Mouse (Mus musculus): ENCODE data around the gene Ccdc71. TPM values are rescaled to one million over a fixed set of nuclear protein-coding genes. Genes with fewer than 3 reads are reported as not detected.

Ccdc71 gene
- polyA plus RNA-seq, 1 experiment from 2014 or later, result 54.1 TPM

- H3K27ac ChIP-seq, result no peak overlapping the region
- no peak for DNase-seq (ENCODE audit: extremely low spot score, low spot score)
- peaks cover 21% of the 10 kb centered on the region for H3K4me1 ChIP-seq
- peak overlapping the region; percentile 99; the same call in 1 of the 2 replicates for H3K4me3 ChIP-seq
- WGBS, result 95% methylated on average over 10 of the region's 10 CpGs
- no peaks in the 10 kb centered on the region; the same call in 1 of the 2 replicates for H3K27me3 ChIP-seq (ENCODE audit: poor library complexity, severe bottlenecking)
- H3K9me3 ChIP-seq, result no peaks in the 10 kb centered on the region
- H3K36me3 ChIP-seq (replicated peaks), result peaks cover 51% of the 10 kb centered on the region
Measured at GRCm38 (mm10) chr9:108462192-108462591, 1.9 kb downstream of the Ccdc71 start.

- H3K4me3 ChIP-seq, result no peak overlapping the region
- peaks cover 21% of the 10 kb centered on the region for H3K4me1 ChIP-seq
- H3K27ac ChIP-seq, result no peak overlapping the region
- WGBS, result 95% methylated on average over 9 of the region's 9 CpGs
- H3K9me3 ChIP-seq, result no peaks in the 10 kb centered on the region
- H3K36me3 ChIP-seq (replicated peaks), result peaks cover 58% of the 10 kb centered on the region
- DNase-seq (ENCODE audit: extremely low spot score, low spot score), result no peak
- H3K27me3 ChIP-seq (ENCODE audit: poor library complexity, severe bottlenecking), result no peaks in the 10 kb centered on the region
Measured at GRCm38 (mm10) chr9:108463713-108464112, 3.4 kb downstream of the Ccdc71 start.

DNA sequence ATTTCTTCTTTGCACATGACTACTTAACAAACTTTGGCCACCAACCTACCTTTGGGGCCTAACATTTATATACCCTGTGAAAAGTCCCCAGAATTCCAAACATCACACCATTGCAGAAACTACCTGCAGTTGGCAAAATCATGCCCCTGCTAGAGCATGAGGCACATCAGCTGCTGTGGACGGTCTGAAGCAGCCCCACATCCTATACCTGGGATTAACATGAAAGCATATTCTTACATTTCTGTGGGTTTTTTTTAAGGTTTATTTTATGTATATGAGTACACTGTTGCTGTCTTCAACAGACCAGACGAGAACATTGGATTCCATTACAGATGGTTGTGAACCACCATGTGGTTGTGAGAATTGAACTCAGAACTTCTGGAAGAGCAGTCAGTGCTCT is 5.9 kb downstream of the Ccdc71 start:
- Histone ChIP-seq H3K9me3 (no peaks in the 10 kb centered on the region), H3K27me3 (ENCODE audit: poor library complexity, severe bottlenecking) (no peaks in the 10 kb centered on the region), H3K4me3 (no peak overlapping the region), H3K27ac (no peak overlapping the region), H3K4me1 (peaks cover 10% of the 10 kb centered on the region), H3K36me3 (replicated peaks) (peaks cover 58% of the 10 kb centered on the region)
- DNase-seq (ENCODE audit: extremely low spot score, low spot score), result no peak
- 87% methylated on average over 2 of the region's 2 CpGs for WGBS

GRCm38 (mm10) chr9:108469430-108469829 is 9.1 kb downstream of the Ccdc71 start:
- H3K36me3 ChIP-seq (replicated peaks), result peaks cover 35% of the 10 kb centered on the region
- 85% methylated on average over 5 of the region's 5 CpGs for WGBS
- no peaks in the 10 kb centered on the region for H3K4me1 ChIP-seq
- no peak overlapping the region for H3K27ac ChIP-seq
- no peaks in the 10 kb centered on the region for H3K27me3 ChIP-seq (ENCODE audit: poor library complexity, severe bottlenecking)
- no peaks in the 10 kb centered on the region for H3K9me3 ChIP-seq
- no peak overlapping the region for H3K4me3 ChIP-seq
- DNase-seq (ENCODE audit: extremely low spot score, low spot score), result no peak

GRCm38 (mm10) chr9:108469845-108470244 is 9.5 kb downstream of the Ccdc71 start:
- no peaks in the 10 kb centered on the region for H3K9me3 ChIP-seq

GRCm38 (mm10) chr9:108474528-108474927 is 14.2 kb downstream of the Ccdc71 start:
- Histone ChIP-seq H3K27ac (no peak overlapping the region), H3K9me3 (no peaks in the 10 kb centered on the region), H3K4me3 (no peak overlapping the region), H3K4me1 (peaks cover 18% of the 10 kb centered on the region), H3K27me3 (ENCODE audit: poor library complexity, severe bottlenecking) (no peaks in the 10 kb centered on the region), H3K36me3 (replicated peaks) (no peaks in the 10 kb centered on the region)
- 73% methylated on average over 1 of the region's 1 CpGs for WGBS
- DNase-seq (ENCODE audit: extremely low spot score, low spot score), result no peak

More at GRCm38 (mm10) chr9:108469845-108470244, 9.5 kb downstream of the Ccdc71 start:
- no peaks in the 10 kb centered on the region for H3K4me1 ChIP-seq
- no peak overlapping the region for H3K4me3 ChIP-seq
- H3K27ac ChIP-seq, result no peak overlapping the region
- peaks cover 31% of the 10 kb centered on the region for H3K36me3 ChIP-seq (replicated peaks)
- H3K27me3 ChIP-seq (ENCODE audit: poor library complexity, severe bottlenecking), result no peaks in the 10 kb centered on the region
- no peak for DNase-seq (ENCODE audit: extremely low spot score, low spot score)
- WGBS, result 82% methylated on average over 4 of the region's 4 CpGs

GRCm38 (mm10) chr9:108478638-108479156 is 18.4 kb downstream of the Ccdc71 start:
- no peaks in the 10 kb centered on the region for H3K9me3 ChIP-seq
- H3K27ac ChIP-seq, result peak overlapping the region; percentile 91
- DNase-seq (ENCODE audit: extremely low spot score, low spot score), result peak; percentile 84
- WGBS, result under 1% methylated on average over 20 of the region's 20 CpGs
- peaks cover 37% of the 10 kb centered on the region for H3K4me1 ChIP-seq
- H3K36me3 ChIP-seq (replicated peaks), result peaks cover 28% of the 10 kb centered on the region
- no peaks in the 10 kb centered on the region for H3K27me3 ChIP-seq (ENCODE audit: poor library complexity, severe bottlenecking)
- H3K4me3 ChIP-seq, result peak overlapping the region; percentile 64

GRCm38 (mm10) chr9:108479241-108479640 is 18.9 kb downstream of the Ccdc71 start:
- H3K36me3 ChIP-seq (replicated peaks), result peaks cover 34% of the 10 kb centered on the region
- no peaks in the 10 kb centered on the region for H3K27me3 ChIP-seq (ENCODE audit: poor library complexity, severe bottlenecking)
- DNase-seq (ENCODE audit: extremely low spot score, low spot score), result no peak
- peak overlapping the region; percentile 91 for H3K27ac ChIP-seq
- peak overlapping the region; percentile 64 for H3K4me3 ChIP-seq
- H3K9me3 ChIP-seq, result no peaks in the 10 kb centered on the region
- peaks cover 37% of the 10 kb centered on the region for H3K4me1 ChIP-seq
- WGBS, result 31% methylated on average over 11 of the region's 11 CpGs

DNA sequence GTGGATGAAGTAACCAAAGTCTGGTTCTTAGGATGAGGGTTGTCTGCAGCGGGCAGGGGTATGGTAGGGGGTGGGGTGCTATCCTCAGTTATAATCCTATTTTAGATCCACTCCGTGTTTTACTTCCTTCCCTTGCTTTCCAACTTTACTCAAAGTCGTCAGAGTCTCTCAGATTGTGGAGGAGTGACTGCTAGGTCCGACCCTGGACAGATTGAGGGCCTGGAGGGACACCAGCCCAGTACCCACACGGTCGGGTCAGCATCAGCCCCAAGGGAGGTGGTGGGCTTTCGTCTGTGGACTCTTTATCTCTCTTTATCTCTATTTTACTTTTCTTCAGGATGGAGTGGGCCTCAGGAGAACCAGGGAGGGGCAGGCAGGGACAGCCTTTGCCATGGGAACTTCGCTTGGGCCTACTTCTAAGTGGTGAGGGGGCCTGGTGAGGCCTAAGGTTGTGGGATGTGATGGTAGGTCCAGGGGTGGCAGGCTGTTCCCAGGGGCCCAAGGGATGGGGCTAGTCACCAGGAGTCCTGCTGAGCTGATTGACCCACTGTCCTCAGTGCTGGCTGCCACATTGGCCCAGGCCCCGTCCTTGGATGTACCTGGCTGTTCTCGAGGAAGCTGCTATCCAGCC is 19.5 kb downstream of the Ccdc71 start, which contains the start of gene Lamb2:
Gene Lamb2, plus strand, starts transcription at position 16 of the 631 bp plus-strand sequence.
- H3K36me3 ChIP-seq (replicated peaks), result peaks cover 39% of the 10 kb centered on the region
- H3K4me1 ChIP-seq, result peaks cover 37% of the 10 kb centered on the region
- H3K9me3 ChIP-seq, result no peaks in the 10 kb centered on the region
- peak within 1 kb of the TSS; percentile 91 for H3K27ac ChIP-seq
- DNase-seq (ENCODE audit: extremely low spot score, low spot score), result peak; percentile 44
- H3K4me3 ChIP-seq, result peak within 1 kb of the TSS; percentile 64
- WGBS, result 12% methylated on average over 10 of the region's 10 CpGs
- no peaks in the 10 kb centered on the region for H3K27me3 ChIP-seq (ENCODE audit: poor library complexity, severe bottlenecking)

DNA sequence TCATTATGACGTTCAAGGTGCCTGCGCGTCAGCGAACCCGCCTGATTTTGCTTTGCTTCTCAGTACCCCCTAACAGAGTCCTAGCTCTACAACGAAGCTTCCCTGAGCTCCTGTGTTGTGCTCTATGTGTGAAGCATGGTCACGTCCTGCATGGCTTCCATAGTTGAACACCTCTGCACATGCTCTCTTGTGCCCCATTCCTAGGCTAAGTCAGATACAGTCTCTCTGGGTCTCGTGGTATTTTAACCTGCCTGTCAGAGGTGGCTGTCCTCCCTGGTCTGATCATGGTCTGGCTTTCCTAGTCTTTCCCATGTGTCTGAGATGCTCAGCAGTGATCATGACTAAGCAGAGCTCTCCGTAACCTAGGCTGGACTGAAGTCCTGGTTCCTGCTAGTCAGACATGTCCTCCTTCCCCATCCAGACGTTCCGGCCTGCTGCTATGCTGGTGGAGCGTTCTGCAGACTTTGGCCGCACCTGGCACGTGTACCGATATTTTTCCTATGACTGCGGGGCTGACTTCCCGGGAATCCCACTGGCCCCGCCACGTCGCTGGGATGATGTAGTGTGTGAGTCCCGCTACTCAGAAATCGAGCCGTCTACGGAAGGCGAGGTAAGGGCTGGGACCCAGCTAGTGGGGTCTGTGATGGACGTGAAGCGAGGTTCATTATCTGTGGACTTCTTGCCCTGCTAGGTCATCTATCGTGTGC is 20.6 kb downstream of the Ccdc71 start:
- peaks cover 51% of the 10 kb centered on the region for H3K36me3 ChIP-seq (replicated peaks)
- peaks cover 37% of the 10 kb centered on the region for H3K4me1 ChIP-seq
- no peaks in the 10 kb centered on the region for H3K27me3 ChIP-seq (ENCODE audit: poor library complexity, severe bottlenecking)
- WGBS, result 94% methylated on average over 28 of the region's 28 CpGs
- DNase-seq (ENCODE audit: extremely low spot score, low spot score), result no peak
- no peaks in the 10 kb centered on the region for H3K9me3 ChIP-seq
- peak overlapping the region; percentile 64; the same call in 1 of the 2 replicates for H3K4me3 ChIP-seq
- H3K27ac ChIP-seq, result peak overlapping the region; percentile 91; the same call in 1 of the 2 replicates

DNA sequence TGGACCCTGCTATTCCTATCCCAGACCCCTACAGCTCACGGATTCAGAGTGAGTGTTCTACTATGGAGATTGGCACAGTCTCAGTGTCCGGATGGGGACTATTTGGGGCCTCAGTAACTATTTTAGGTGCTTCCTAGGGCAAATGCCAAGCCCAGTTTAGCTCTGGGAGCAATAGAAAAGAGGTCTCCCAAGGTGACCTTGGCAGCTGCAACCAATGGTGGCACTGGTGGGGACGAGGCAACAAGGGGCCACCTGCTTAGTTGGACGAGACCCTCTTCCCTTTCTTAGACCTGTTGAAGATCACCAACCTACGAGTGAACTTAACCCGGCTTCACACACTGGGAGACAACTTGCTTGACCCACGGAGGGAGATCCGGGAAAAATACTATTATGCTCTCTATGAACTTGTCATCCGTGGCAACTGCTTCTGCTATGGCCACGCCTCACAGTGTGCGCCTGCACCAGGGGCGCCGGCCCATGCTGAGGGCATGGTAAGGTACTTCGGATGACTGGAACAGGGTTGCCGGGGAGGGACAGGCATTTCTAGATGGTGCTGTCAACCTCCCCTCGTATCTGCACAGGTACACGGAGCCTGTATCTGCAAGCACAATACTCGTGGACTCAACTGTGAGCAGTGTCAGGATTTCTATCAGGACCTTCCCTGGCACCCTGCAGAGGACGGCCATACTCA is 21.3 kb downstream of the Ccdc71 start:
- no peak for DNase-seq (ENCODE audit: extremely low spot score, low spot score)
- Histone ChIP-seq H3K36me3 (replicated peaks) (peaks cover 58% of the 10 kb centered on the region), H3K9me3 (no peaks in the 10 kb centered on the region), H3K27me3 (ENCODE audit: poor library complexity, severe bottlenecking) (no peaks in the 10 kb centered on the region), H3K27ac (no peak overlapping the region), H3K4me1 (peaks cover 37% of the 10 kb centered on the region), H3K4me3 (no peak overlapping the region)
- 93% methylated on average over 19 of the region's 19 CpGs for WGBS

DNA sequence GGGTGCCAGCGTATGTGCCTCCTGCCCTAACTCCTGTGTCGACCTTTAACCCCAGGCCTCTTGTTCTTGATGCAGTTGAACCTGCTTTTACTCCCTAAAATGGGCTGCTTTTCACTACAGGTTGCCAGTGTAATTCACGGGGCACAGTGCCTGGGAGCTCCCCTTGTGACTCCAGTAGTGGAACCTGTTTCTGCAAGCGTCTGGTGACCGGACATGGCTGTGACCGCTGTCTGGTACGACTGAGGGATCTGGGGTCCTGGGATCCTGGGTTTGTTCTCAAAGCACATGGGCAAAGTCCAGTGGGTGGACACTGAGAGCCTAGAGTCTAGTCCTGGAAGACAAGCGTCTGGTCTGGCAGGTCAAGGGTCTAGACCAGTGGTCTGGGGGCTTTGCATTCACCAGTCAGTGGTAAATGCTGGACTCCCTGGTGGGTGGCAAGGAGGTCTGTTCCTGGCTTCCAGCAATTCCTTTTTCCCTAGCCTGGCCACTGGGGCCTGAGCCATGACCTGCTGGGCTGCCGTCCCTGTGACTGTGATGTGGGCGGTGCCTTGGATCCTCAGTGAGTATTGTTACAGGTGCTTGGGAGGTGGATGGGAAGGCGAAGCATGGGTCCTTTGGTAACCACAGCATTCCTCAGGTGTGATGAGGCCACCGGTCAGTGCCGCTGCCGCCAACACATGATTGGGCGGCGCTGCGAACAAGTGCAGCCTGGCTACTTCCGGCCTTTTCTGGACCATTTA is 22.9 kb downstream of the Ccdc71 start:
- 94% methylated on average over 18 of the region's 18 CpGs for WGBS
- DNase-seq (ENCODE audit: extremely low spot score, low spot score), result no peak
- H3K4me3 ChIP-seq, result no peak overlapping the region
- H3K27me3 ChIP-seq (ENCODE audit: poor library complexity, severe bottlenecking), result no peaks in the 10 kb centered on the region
- H3K27ac ChIP-seq, result no peak overlapping the region
- H3K4me1 ChIP-seq, result peaks cover 32% of the 10 kb centered on the region
- peaks cover 73% of the 10 kb centered on the region for H3K36me3 ChIP-seq (replicated peaks)
- no peaks in the 10 kb centered on the region for H3K9me3 ChIP-seq

Data from forebrain, embryonic 10.5 days (tissue).